Mouse (Mus musculus): Measurements from ENCODE around the gene 2810408A11Rik.

DNA sequence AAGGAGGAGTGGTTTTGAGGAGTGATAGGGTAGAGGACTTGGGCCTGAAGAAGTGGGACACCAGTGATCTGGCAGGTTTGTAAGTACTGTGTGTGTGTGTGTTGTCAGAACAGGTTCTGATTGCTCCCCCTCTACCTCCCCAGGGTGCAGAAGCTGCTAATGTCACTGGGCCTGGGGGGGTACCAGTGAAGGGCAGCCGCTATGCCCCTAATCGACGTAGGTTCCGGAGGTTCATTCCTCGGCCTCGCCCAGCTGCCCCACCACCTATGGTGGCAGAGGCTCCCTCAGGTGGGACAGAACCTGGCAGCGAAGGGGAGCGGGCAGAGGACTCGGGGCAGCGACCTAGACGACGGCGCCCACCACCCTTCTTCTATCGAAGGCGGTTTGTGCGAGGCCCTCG is 38.9 kb upstream of the 2810408A11Rik start:
- TF ChIP-seq MYB (IDR thresholded peaks at IDR 0.05; ENCODE audit: low read depth, low read length) (no peak), EP300 (IDR thresholded peaks at IDR 0.05; ENCODE audit: low read depth in 1 of 2, low read length in 2 of 2) (no peak)
